Mouse (Mus musculus): ENCODE measurements around the gene Tex26. TPM values are rescaled to one million over a fixed set of nuclear protein-coding genes. Genes with fewer than 3 reads are reported as not detected.

Tex26 gene
- total and polyA plus RNA-seq, 3 experiments: not detected

DNA sequence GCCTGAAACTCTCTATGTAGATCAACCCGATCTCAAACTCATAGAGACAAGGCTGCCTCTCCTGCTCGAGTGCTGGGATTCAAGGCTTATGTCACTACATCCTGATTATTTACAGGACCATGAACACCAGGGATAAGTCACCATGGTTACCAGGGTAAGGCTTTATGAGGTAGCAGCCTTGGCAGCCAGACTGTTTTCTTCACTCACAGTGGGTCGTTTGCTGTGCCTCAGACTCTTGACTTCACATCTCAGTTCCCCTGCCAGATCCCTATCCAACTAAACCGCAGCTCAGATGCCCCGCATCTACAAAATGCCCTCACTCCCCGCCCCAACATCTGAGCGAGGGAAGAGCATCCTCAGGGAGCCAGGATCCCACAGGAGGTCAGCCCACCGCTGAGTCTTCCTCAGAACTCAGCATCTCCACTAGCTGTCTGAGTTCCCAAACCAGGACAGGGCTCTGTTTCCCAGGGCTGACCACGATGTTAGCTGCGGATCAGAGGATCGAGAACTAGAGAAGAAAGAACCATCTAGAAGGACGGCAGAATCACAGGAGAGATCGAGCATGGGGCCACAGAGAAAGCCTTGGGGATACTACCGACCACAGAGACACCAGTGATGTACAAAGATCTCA is 2.3 kb downstream of the Tex26 start:
- H3K79me2 ChIP-seq (replicated peaks; ENCODE audit: control insufficient read depth, extremely low read depth, insufficient read depth, poor library complexity, severe bottlenecking): no peaks in the 10 kb centered on the region
- in situ Hi-C loops (cut with MboI; ENCODE audit: low pct_ligation_motif_present, low pct_unique_long_range_greater_than_20kb, low sequenced_read_pairs) (no loop called here), dilution Hi-C loops (cut with MboI; ENCODE audit: extremely low pct_ligation_motif_present, extremely low pct_unique_long_range_greater_than_20kb, low sequenced_read_pairs) (no loop called here)
- H3K9ac ChIP-seq (ENCODE audit: insufficient read depth, low read depth): no peak overlapping the region
- H3K27me3 ChIP-seq (replicated peaks): no peaks in the 10 kb centered on the region
- no peaks in the 10 kb centered on the region for H3K9me3 ChIP-seq (replicated peaks; ENCODE audit: low read length)
- no peaks in the 10 kb centered on the region for H3K36me3 ChIP-seq (replicated peaks in 1 of 2; ENCODE audit: control insufficient read depth in 1 of 2, insufficient read depth in 1 of 2, low read length in 1 of 2)
- no peak for DNase-seq (ENCODE audit: extremely low read depth)
- H3K4me1 ChIP-seq (ENCODE audit: control insufficient read depth in 1 of 2, insufficient read depth in 2 of 2): no peaks in the 10 kb centered on the region
- H3K27ac ChIP-seq (ENCODE audit: insufficient read depth, low read depth): no peak overlapping the region
- no peak overlapping the region for H3K4me3 ChIP-seq (replicated peaks in 1 of 3; ENCODE audit: low read depth in 2 of 3, low read length in 2 of 3, poor library complexity in 1 of 3)
- TF ChIP-seq SMC3 (IDR thresholded peaks at IDR 0.05; ENCODE audit: low read depth, low read length) (no peak), RCOR1 (conservative IDR thresholded peaks at IDR 0.05; ENCODE audit: low read depth, low read length) (no peak), PAX5 (IDR thresholded peaks at IDR 0.05; ENCODE audit: low read length) (no peak), E2F4 (IDR thresholded peaks at IDR 0.05; ENCODE audit: insufficient replicate concordance, low read depth, low read length) (no peak), RAD21 (IDR thresholded peaks at IDR 0.05; ENCODE audit: low read depth, low read length) (no peak), GABPA (IDR thresholded peaks at IDR 0.05; ENCODE audit: insufficient replicate concordance, low read depth, low read length) (no peak), MAFK (IDR thresholded peaks at IDR 0.05; ENCODE audit: insufficient replicate concordance, low read length) (no peak), ELF1 (IDR thresholded peaks at IDR 0.05; ENCODE audit: low read depth, low read length) (no peak), MXI1 (IDR thresholded peaks at IDR 0.05; ENCODE audit: low read depth, low read length) (no peak), NRF1 (IDR thresholded peaks at IDR 0.05; ENCODE audit: low read depth, low read length) (no peak), KAT2A (IDR thresholded peaks at IDR 0.05; ENCODE audit: insufficient replicate concordance, low read length) (no peak)
- H3K4me2 ChIP-seq (ENCODE audit: insufficient read depth, low read depth, poor library complexity, severe bottlenecking): no peak overlapping the region

DNA sequence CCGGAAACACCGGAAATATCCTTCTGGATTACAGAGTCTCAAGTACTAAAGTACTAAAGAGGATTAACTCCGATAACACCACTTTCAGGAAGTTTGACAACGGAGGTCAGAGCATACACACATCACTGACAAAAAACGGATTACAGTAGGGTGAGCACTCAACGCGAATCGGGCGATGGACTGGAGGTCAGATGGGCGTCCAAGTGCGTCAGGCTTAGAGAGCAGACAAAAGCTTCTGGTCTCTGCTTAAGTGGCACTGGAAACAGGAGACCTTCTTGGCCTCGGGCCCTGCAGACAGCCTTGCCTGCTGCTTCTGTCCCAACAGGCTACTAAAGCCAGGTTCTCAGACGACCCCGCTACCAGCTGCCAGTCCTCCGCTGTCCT is 2.8 kb downstream of the Tex26 start:
- H3K27ac ChIP-seq (ENCODE audit: insufficient read depth, low read depth): no peak overlapping the region
- no peak overlapping the region for H3K4me3 ChIP-seq (replicated peaks in 1 of 3; ENCODE audit: low read depth in 2 of 3, low read length in 2 of 3, poor library complexity in 1 of 3)
- TF ChIP-seq ZKSCAN1 (IDR thresholded peaks at IDR 0.05; ENCODE audit: borderline replicate concordance, low read depth, low read length) (no peak), CTCF (conservative IDR thresholded peaks at IDR 0.05 in 1 of 2, IDR thresholded peaks at IDR 0.05 in 1 of 2; ENCODE audit: low read depth in 2 of 2, low read length in 2 of 2) (no peak), KAT2A (IDR thresholded peaks at IDR 0.05; ENCODE audit: insufficient replicate concordance, low read length) (no peak), EP300 (IDR thresholded peaks at IDR 0.05; ENCODE audit: low read length) (no peak), TCF12 (IDR thresholded peaks at IDR 0.05; ENCODE audit: low read depth, low read length) (no peak), USF1 (IDR thresholded peaks at IDR 0.05; ENCODE audit: low read depth, low read length) (no peak), CHD2 (IDR thresholded peaks at IDR 0.05; ENCODE audit: low read length) (no peak), GABPA (IDR thresholded peaks at IDR 0.05; ENCODE audit: insufficient replicate concordance, low read depth, low read length) (no peak), SMC3 (IDR thresholded peaks at IDR 0.05; ENCODE audit: low read depth, low read length) (no peak), TBP (conservative IDR thresholded peaks at IDR 0.05; ENCODE audit: low read depth, low read length) (no peak)
- H3K9ac ChIP-seq (ENCODE audit: insufficient read depth, low read depth): no peak overlapping the region
- H3K27me3 ChIP-seq (replicated peaks): no peaks in the 10 kb centered on the region
- H3K79me2 ChIP-seq (replicated peaks; ENCODE audit: control insufficient read depth, extremely low read depth, insufficient read depth, poor library complexity, severe bottlenecking): no peaks in the 10 kb centered on the region
- dilution Hi-C loops (cut with MboI; ENCODE audit: extremely low pct_ligation_motif_present, extremely low pct_unique_long_range_greater_than_20kb, low sequenced_read_pairs) (no loop called here), in situ Hi-C loops (cut with MboI; ENCODE audit: low pct_ligation_motif_present, low pct_unique_long_range_greater_than_20kb, low sequenced_read_pairs) (no loop called here)
- no peaks in the 10 kb centered on the region for H3K36me3 ChIP-seq (replicated peaks in 1 of 2; ENCODE audit: control insufficient read depth in 1 of 2, insufficient read depth in 1 of 2, low read length in 1 of 2)
- no peaks in the 10 kb centered on the region for H3K9me3 ChIP-seq (replicated peaks; ENCODE audit: low read length)
- DNase-seq (ENCODE audit: extremely low read depth): no peak
- H3K4me1 ChIP-seq (ENCODE audit: control insufficient read depth in 1 of 2, insufficient read depth in 2 of 2): no peaks in the 10 kb centered on the region
- no peak overlapping the region for H3K4me2 ChIP-seq (ENCODE audit: insufficient read depth, low read depth, poor library complexity, severe bottlenecking)
